Mouse (Mus musculus): ENCODE measurements at regions not wholly inside any gene's neighbourhood (a gene's known extent, or its start where the extent isn't known, plus 50 kb on each side); places are given as distances from the start of the nearest gene placed in this dataset.

- no peak for DNase-seq
These were observed 103.2 kb downstream of the Vegfa start for GRCm38 (mm10) chr17:45928903-45929477.

DNA sequence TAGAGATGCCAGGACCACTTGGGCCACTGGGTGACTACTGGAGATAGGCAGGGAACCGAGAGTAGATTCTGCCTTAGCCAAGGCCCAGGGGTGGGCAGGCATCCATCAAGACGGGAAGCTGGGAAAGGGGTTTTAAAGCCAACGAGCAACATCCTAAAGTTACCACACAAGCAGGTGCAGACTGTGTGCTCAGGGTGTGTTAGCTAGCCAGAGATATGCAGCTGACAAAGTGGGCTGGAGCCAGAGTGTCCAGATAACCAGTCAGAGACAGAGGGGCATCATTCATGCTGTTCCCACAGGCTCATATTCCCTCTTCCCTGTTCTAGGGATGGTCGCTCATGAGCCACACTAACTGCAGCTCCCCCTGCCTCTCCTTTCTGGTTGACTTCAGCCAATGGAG is 104.2 kb downstream of the Vegfa start:
- no peak for DNase-seq

GRCm38 (mm10) chr17:45925845-45926244 is 106.3 kb downstream of the Vegfa start:
- DNase-seq = no peak

- DNase-seq = no peak
These were observed 107.6 kb downstream of the Vegfa start for GRCm38 (mm10) chr17:45924595-45924994.

GRCm38 (mm10) chr17:45923217-45923730 is 108.9 kb downstream of the Vegfa start:
- DNase-seq = no peak

GRCm38 (mm10) chr17:45917647-45918046 is 114.5 kb downstream of the Vegfa start:
- no peak for DNase-seq

DNA sequence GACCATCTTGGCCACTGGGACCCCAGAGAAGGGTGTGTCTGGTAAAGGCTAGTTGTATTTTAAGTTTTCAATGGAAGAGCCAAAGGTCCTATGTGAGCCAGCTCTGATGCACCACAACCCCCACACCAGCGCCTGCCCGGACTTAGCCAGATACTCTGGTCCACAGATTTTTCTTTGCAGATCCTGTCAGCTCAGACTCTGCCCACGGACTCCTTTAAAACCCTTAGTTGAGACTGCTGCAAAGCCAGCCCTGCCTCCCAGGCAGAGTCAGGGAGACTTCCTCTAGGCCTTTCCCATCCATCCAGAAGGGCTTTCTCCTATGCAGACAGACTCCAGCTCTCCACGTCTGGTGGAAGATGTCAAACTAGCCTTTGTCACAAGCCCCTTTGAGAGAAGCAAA is 115.2 kb downstream of the Vegfa start:
- no peak for DNase-seq

DNA sequence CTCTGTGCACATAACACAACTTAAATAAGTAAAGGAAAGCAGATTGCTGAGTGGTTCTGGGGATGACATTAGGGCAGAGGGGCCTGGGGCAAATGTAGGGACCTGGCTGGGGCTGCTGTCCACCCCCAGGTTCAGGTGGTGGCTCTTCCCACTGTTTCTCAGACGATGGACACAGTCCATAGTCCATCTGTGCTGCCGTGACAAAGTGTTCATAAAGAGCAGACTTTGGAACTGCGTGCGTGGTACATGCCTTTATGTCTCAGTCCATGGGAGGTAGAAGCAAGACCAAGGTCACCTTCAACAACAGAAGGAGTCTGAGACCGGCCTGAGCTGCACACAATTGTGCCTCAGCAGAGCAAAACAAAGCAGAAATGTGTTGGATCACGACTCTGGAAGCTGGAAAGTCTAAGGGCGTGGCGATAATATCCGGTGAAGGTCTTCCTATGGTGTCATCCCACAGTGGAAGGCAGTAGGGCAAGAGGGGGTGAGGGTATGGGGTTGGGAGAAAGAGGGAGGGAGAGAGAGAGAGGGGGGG is 117.4 kb downstream of the Vegfa start:
- no peak for DNase-seq

- DNase-seq = no peak
These were observed 117.9 kb downstream of the Vegfa start for GRCm38 (mm10) chr17:45914237-45914636.

- no peak for DNase-seq
These were observed 118.5 kb downstream of the Vegfa start for GRCm38 (mm10) chr17:45913671-45914070.

DNA sequence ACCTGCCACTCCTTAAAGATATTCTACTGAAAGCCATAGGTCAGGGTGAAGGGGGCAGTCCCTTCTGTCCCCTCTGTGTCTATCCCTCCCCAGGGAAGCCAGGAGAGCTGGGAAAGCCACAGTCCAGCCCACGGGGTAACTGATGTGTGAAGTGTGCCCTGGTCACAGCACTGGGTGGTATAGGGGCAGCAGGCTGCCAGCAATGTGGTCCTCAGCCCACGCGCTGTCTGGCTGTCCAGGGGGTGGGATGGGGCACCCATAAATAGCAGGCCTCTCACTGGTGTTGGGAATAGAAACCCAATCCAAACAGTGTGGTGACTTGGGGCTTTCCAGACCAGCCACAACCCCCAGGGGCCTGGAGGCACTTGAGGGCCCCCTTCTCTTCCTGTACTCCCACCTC is 120.0 kb downstream of the Vegfa start:
- no peak for DNase-seq

DNA sequence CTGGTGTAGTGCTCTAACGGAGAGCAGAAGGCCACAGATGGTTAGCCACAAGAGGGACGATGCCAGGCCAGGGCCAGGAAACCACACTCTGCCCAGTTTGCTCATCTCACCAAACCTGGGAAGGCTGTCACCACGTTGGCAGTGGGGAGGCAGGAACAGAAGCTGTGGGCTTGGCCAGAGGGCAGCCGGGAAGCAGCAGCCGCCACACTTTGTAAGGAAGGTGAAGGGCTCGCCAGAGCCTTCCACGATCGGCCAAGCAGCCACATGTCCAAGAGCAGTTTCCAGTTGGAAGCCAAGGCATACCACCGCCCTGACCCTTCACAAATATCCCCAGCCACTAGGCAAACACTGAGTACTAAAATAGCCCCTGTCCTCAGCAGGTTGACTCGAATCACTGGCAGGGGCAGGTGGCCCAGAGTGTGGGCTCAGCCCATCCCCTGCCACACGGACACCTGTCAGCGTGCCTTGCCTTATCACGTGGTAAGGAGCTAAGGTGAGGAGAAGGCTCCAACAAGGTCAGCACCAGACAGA is 120.9 kb downstream of the Vegfa start:
- no peak for DNase-seq

- DNase-seq = no peak
These were observed 121.9 kb downstream of the Vegfa start for GRCm38 (mm10) chr17:45910245-45910644.

- no peak for DNase-seq
These were observed 124.6 kb downstream of the Vegfa start for GRCm38 (mm10) chr17:45907587-45907986.

- no peak for DNase-seq
These were observed 126.6 kb downstream of the Vegfa start for GRCm38 (mm10) chr17:45905596-45905995.

- no peak for DNase-seq
These were observed 127.9 kb downstream of the Vegfa start for GRCm38 (mm10) chr17:45904251-45904650.

DNA sequence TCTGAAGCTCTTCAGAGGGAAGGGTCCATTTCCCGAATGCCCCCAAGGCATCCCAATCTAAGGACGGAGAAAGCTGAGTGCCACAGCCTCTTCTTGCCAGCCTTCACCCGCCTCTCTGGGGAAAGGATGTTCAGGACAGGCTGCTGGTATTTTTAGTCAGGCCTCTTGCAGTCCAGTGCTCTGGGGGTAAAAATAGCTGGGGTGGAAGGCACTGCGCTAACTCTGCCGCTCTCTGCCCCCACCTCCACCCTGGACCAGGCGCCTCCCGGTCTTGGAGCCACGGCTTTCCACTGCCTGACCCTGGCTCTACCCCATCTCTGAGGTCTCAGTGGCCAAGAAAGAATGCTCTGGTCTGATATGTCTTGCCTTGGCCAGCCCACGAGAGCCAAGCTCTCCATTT is 128.9 kb downstream of the Vegfa start:
- DNase-seq = no peak

GRCm38 (mm10) chr17:45902668-45903067 is 129.5 kb downstream of the Vegfa start:
- no peak for DNase-seq

GRCm38 (mm10) chr17:45896922-45897302 is 135.3 kb downstream of the Vegfa start:
- DNase-seq = no peak

GRCm38 (mm10) chr17:45896142-45896921 is 135.8 kb downstream of the Vegfa start:
- peak; percentile 24 for DNase-seq

DNA sequence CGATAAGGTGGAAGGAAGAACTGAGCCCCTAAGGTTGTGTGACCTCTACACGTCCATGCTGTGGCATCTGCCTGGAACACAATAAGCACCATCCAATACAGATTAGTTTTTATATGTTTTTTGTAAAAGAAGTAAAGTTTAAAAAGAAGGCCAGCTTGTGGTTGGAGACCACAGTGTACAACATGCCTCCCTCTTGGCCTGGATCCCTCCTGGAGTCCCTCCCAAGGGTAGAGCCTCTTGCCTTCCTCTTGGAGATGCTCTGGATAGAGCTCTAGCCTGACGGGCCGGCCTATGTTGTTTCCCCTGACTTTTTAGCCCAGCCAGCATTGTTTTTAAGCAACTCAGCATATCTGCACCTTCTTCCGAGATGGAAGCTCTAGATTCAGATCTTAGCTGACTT is 138.0 kb downstream of the Vegfa start:
- DNase-seq = no peak

GRCm38 (mm10) chr17:45893698-45894097 is 138.5 kb downstream of the Vegfa start:
- no peak for DNase-seq

GRCm38 (mm10) chr17:45893094-45893493 is 139.1 kb downstream of the Vegfa start:
- DNase-seq = no peak

- DNase-seq = peak; percentile 38
These were observed 142.7 kb downstream of the Vegfa start for GRCm38 (mm10) chr17:45889451-45889850.

All from lung, postnatal 10 days (tissue).